Mouse (Mus musculus) CH12.LX (cell line): ENCODE measurements around the gene Gpnmb. TPM values are rescaled to one million over a fixed set of nuclear protein-coding genes. Genes with fewer than 3 reads are reported as not detected.

Source experiments
- DNase-seq: peaks from one replicate; pipeline ENCODE4 v3.0.0-alpha.2; 2013; ENCODE audit errors: extremely low read depth
- H3K27ac ChIP-seq: 2 replicates; pipeline ENCODE4 v1.5.1; 2012; ENCODE audit warnings: low read depth, mild to moderate bottlenecking, control low read depth, moderate library complexity; ENCODE audit not compliant: insufficient read depth
- H3K27me3 ChIP-seq: replicated peaks from 2 replicates; pipeline ENCODE3; 2012; ENCODE audit warnings: inconsistent platforms
- H3K36me3 ChIP-seq, 2 experiments: replicated peaks in 1 of 2; 2 replicates each; pipeline versions ENCODE3 to v1.6.1; 2012; ENCODE audit warnings: inconsistent platforms in 1 of 2, low read length in 1 of 2, mild to moderate bottlenecking in 1 of 2, mixed read lengths in 1 of 2, moderate library complexity in 1 of 2; ENCODE audit not compliant: control insufficient read depth in 1 of 2, insufficient read depth in 1 of 2
- H3K4me1 ChIP-seq, 2 experiments: 2 replicates each; pipeline ENCODE4 v1.6.1; 2012; ENCODE audit warnings: inconsistent platforms in 1 of 2, moderate library complexity in 1 of 2; ENCODE audit not compliant: insufficient read depth in 2 of 2, control insufficient read depth in 1 of 2
- H3K4me2 ChIP-seq: 2 replicates; pipeline ENCODE4 v1.6.1; 2012; ENCODE audit warnings: low read depth, mild to moderate bottlenecking, control low read depth; ENCODE audit not compliant: poor library complexity, insufficient read depth, severe bottlenecking
- H3K4me3 ChIP-seq, 3 experiments: fragments of 150-350 bp in 1 of 3; sonication (generic) in 1 of 3; replicated peaks in 1 of 3; 2 replicates each; pipeline versions ENCODE3 to v1.5.1; 2011 to 2012; ENCODE audit warnings: low read depth in 2 of 3, low read length in 2 of 3, mild to moderate bottlenecking in 2 of 3, moderate library complexity in 2 of 3, control low read depth in 1 of 3, improper control_type of control experiment in 1 of 3, inconsistent platforms in 1 of 3, mixed read lengths in 1 of 3; ENCODE audit not compliant: poor library complexity in 1 of 3
- H3K79me2 ChIP-seq: replicated peaks from 2 replicates; pipeline ENCODE4 v1.6.1; 2012; ENCODE audit warnings: mild to moderate bottlenecking, moderate library complexity; ENCODE audit not compliant: control insufficient read depth, poor library complexity, insufficient read depth, severe bottlenecking; ENCODE audit errors: extremely low read depth
- H3K9ac ChIP-seq: 2 replicates; pipeline ENCODE4 v1.6.1; 2012; ENCODE audit warnings: low read depth, mild to moderate bottlenecking, control low read depth, moderate library complexity; ENCODE audit not compliant: insufficient read depth
- H3K9me3 ChIP-seq: replicated peaks from 2 replicates; pipeline ENCODE3; 2012; ENCODE audit warnings: low read length, inconsistent platforms, mixed read lengths
- CTCF ChIP-seq, 2 experiments: IDR thresholded peaks in 1 of 2; conservative IDR thresholded peaks in 1 of 2; 2 replicates each; pipeline ENCODE4 v1.5.1; 2011 to 2012; ENCODE audit warnings: low read depth in 2 of 2, low read length in 2 of 2, improper control_type of control experiment in 1 of 2, inconsistent platforms in 1 of 2, mild to moderate bottlenecking in 1 of 2, moderate library complexity in 1 of 2
- E2F4 ChIP-seq: IDR thresholded peaks from 2 replicates; pipeline ENCODE4 v1.6.1; 2011; ENCODE audit warnings: low read depth, low read length, improper control_type of control experiment; ENCODE audit not compliant: insufficient replicate concordance
- JUN ChIP-seq: IDR thresholded peaks from 2 replicates; pipeline ENCODE4 v1.6.1; 2011; ENCODE audit warnings: low read depth, mild to moderate bottlenecking, low read length, improper control_type of control experiment, moderate library complexity; ENCODE audit not compliant: insufficient read depth
- JUND ChIP-seq: conservative IDR thresholded peaks from 2 replicates; pipeline ENCODE4 v1.6.1; 2011; ENCODE audit warnings: low read depth, low read length, improper control_type of control experiment
- KAT2A ChIP-seq: IDR thresholded peaks from 2 replicates; pipeline ENCODE4 v1.6.1; 2012; ENCODE audit warnings: low read length, improper control_type of control experiment, inconsistent platforms; ENCODE audit not compliant: insufficient replicate concordance
- MAFK ChIP-seq: IDR thresholded peaks from 2 replicates; pipeline ENCODE4 v1.6.1; 2011; ENCODE audit warnings: low read length, improper control_type of control experiment; ENCODE audit not compliant: insufficient replicate concordance
- MAZ ChIP-seq: IDR thresholded peaks from 2 replicates; pipeline ENCODE4 v1.6.1; 2012; ENCODE audit warnings: low read depth, mild to moderate bottlenecking, inconsistent platforms, low read length, improper control_type of control experiment, moderate library complexity
- MXI1 ChIP-seq: IDR thresholded peaks from 2 replicates; pipeline ENCODE4 v1.6.1; 2011; ENCODE audit warnings: mild to moderate bottlenecking, low read depth, low read length, improper control_type of control experiment
- POLR2AphosphoS2 ChIP-seq: IDR thresholded peaks from 2 replicates; pipeline ENCODE4 v1.6.1; 2011; ENCODE audit warnings: low read depth, low read length, improper control_type of control experiment
- RCOR1 ChIP-seq: conservative IDR thresholded peaks from 2 replicates; pipeline ENCODE4 v1.6.1; 2012; ENCODE audit warnings: low read depth, mild to moderate bottlenecking, inconsistent platforms, low read length, improper control_type of control experiment
- SMC3 ChIP-seq: IDR thresholded peaks from 2 replicates; pipeline ENCODE4 v1.6.1; 2011; ENCODE audit warnings: low read depth, low read length, improper control_type of control experiment
- TBP ChIP-seq: conservative IDR thresholded peaks from 2 replicates; pipeline ENCODE4 v1.6.1; 2011; ENCODE audit warnings: low read depth, low read length, improper control_type of control experiment
- UBTF ChIP-seq: IDR thresholded peaks from 2 replicates; pipeline ENCODE4 v1.6.1; 2012; ENCODE audit warnings: low read depth, mild to moderate bottlenecking, inconsistent platforms, low read length, improper control_type of control experiment, moderate library complexity
- USF2 ChIP-seq: conservative IDR thresholded peaks from 2 replicates; pipeline ENCODE4 v1.6.1; 2011; ENCODE audit warnings: low read depth, low read length, improper control_type of control experiment
- ZKSCAN1 ChIP-seq: IDR thresholded peaks from 2 replicates; pipeline ENCODE4 v1.6.1; 2012; ENCODE audit warnings: low read depth, inconsistent platforms, low read length, improper control_type of control experiment, borderline replicate concordance
- dilution Hi-C: fragments of 300-500 bp; cut with MboI; formaldehyde crosslinking; loops from 2 replicates; pipeline ENCODE4 v1.14.3; 2020; ENCODE audit warnings: low sequenced_read_pairs; ENCODE audit not compliant: extremely low pct_unique_long_range_greater_than_20kb, extremely low pct_ligation_motif_present
- in situ Hi-C: fragments of 300-500 bp; cut with MboI; formaldehyde crosslinking; loops from 3 replicates; pipeline ENCODE4 v1.14.3; 2019; ENCODE audit warnings: low sequenced_read_pairs, low pct_ligation_motif_present, low pct_unique_long_range_greater_than_20kb, mixed read lengths
- polyA plus RNA-seq: library from polyadenylated mRNA; unstranded; fragments of >175 nt; gene quantifications from 2 replicates; pipeline ENCODE4 v1.2.1, GENCODE M21; 2012; ENCODE audit warnings: low read depth; ENCODE audit not compliant: insufficient read length
- total RNA-seq, 2 experiments: library from RNA; depleted of rRNA; stranded (reverse); fragments of 300-350 nt in 1 of 2; fragments of >200 nt in 1 of 2; gene quantifications; 2 replicates each; pipeline ENCODE4 v1.2.3; 2012 to 2014

Gene Gpnmb
- total and polyA plus RNA-seq, 3 experiments: 0.24 TPM; not detected in 2

DNA sequence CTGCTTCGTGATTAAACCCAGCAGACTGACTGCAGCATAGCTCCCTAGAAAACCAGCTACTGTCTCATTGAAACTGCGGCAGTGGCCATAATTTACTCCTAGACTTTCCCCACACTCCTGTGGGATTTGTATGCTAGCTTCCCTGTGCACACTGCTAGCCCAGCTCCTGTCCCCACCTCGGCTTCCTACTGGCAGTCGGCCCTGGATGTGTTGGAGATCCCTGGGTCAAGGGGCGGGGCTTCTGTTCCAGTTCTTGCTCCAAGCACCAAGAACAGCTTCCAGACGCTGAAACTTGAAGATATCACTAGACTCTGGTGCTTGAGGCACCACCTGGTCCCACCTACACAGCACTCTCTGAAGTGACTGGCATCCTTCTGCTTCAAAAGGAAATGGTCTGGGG lies 38.2 kb upstream of the Gpnmb start:
- Histone ChIP-seq H3K79me2 (no peaks in the 10 kb centered on the region), H3K4me2 (no peak overlapping the region), H3K36me3 (no peaks in the 10 kb centered on the region), H3K9ac (no peak overlapping the region), H3K27me3 (peaks cover 3% of the 10 kb centered on the region), H3K4me1 (no peaks in the 10 kb centered on the region), H3K9me3 (no peaks in the 10 kb centered on the region), H3K4me3 (no peak overlapping the region), H3K27ac (no peak overlapping the region)
- no peak for DNase-seq
- TF ChIP-seq RCOR1: no peak
- TF ChIP-seq ZKSCAN1: no peak
- no peak for TF ChIP-seq MXI1
- no peak for TF ChIP-seq JUND
- TF ChIP-seq KAT2A: no peak
- dilution Hi-C loops (no loop called here), in situ Hi-C loops (no loop called here)

GRCm38 (mm10) chr6:48998796-48999195 lies 37.5 kb upstream of the Gpnmb start:
- no peak overlapping the region for H3K9ac ChIP-seq
- H3K79me2 ChIP-seq: no peaks in the 10 kb centered on the region
- dilution Hi-C loops (no loop called here), in situ Hi-C loops (no loop called here)
- no peak for DNase-seq
- peaks cover 3% of the 10 kb centered on the region for H3K27me3 ChIP-seq
- no peak overlapping the region for H3K27ac ChIP-seq
- H3K36me3 ChIP-seq: no peaks in the 10 kb centered on the region
- H3K4me1 ChIP-seq: no peaks in the 10 kb centered on the region
- H3K4me3 ChIP-seq: no peak overlapping the region
- TF ChIP-seq RCOR1 (no peak), E2F4 (no peak), POLR2AphosphoS2 (no peak), MAFK (no peak), USF2 (no peak), MAZ (no peak), JUN (no peak), TBP (no peak), UBTF (no peak), MXI1 (no peak)
- H3K4me2 ChIP-seq: no peak overlapping the region
- H3K9me3 ChIP-seq: no peaks in the 10 kb centered on the region

- H3K9ac ChIP-seq: no peak overlapping the region
- no peak for DNase-seq
- no peaks in the 10 kb centered on the region for H3K27me3 ChIP-seq
- H3K4me3 ChIP-seq: no peak overlapping the region
- dilution Hi-C loops (no loop called here), in situ Hi-C loops (loop anchor here (10.0 kb wide), 1 partner anchor 391 kb away; the partner anchor contains the start of gene Stk31)
- H3K4me1 ChIP-seq: peaks cover 0 to 4% of the 10 kb centered on the region in 2 experiments; a peak in 1 of 4 replicates
- H3K79me2 ChIP-seq: no peaks in the 10 kb centered on the region
- no peaks in the 10 kb centered on the region for H3K36me3 ChIP-seq
- no peak overlapping the region for H3K27ac ChIP-seq
- no peak overlapping the region for H3K4me2 ChIP-seq
- H3K9me3 ChIP-seq: no peaks in the 10 kb centered on the region
- TF ChIP-seq SMC3: 0 out of 2 replicates have a peak, but pooled peaks have one; percentile 11
- no peak for TF ChIP-seq POLR2AphosphoS2
- peak in 1 of 2 experiments; percentile 55; a peak in 2 of 4 replicates for TF ChIP-seq CTCF (conservative IDR thresholded peaks at IDR 0.05 in 1 of 2, IDR thresholded peaks at IDR 0.05 in 1 of 2; ENCODE audit: low read depth in 2 of 2, low read length in 2 of 2)
- TF ChIP-seq, all 38 proteins: peak for 2
These were observed 33.0 kb upstream of the Gpnmb start for GRCm38 (mm10) chr6:49003381-49003780.
